Mouse (Mus musculus): ENCODE measurements at regions not wholly inside any gene's neighbourhood (a gene's known extent, or its start where the extent isn't known, plus 50 kb on each side); places are given as distances from the start of the nearest gene placed in this dataset.

GRCm38 (mm10) chr13:19882889-19883288, 58.8 kb upstream of the Gpr141 start:
- Histone ChIP-seq H3K4me2 (no peak overlapping the region), H3K27ac (no peak overlapping the region), H3K36me3 (no peaks in the 10 kb centered on the region), H3K4me3 (replicated peaks) (no peak overlapping the region), H3K4me1 (replicated peaks) (0 out of 2 replicates have a peak, but pooled peaks cover 4% of the 10 kb centered on the region), H3K9ac (no peak overlapping the region), H3K27me3 (no peaks in the 10 kb centered on the region), H3K9me3 (replicated peaks) (no peaks in the 10 kb centered on the region)
- DNase-seq (no peak), ATAC-seq (ENCODE audit: low read depth) (no peak)
- WGBS (ENCODE audit: insufficient replicate concordance), result 17% methylated on average over 4 of the region's 4 CpGs

- Histone ChIP-seq H3K4me1 (replicated peaks) (0 out of 2 replicates have a peak, but pooled peaks cover 4% of the 10 kb centered on the region), H3K4me2 (no peak overlapping the region), H3K36me3 (no peaks in the 10 kb centered on the region), H3K27me3 (no peaks in the 10 kb centered on the region), H3K4me3 (replicated peaks) (no peak overlapping the region), H3K9me3 (replicated peaks) (no peaks in the 10 kb centered on the region), H3K27ac (no peak overlapping the region), H3K9ac (no peak overlapping the region)
- WGBS (ENCODE audit: insufficient replicate concordance), result 9% methylated on average over 5 of the region's 5 CpGs
- ATAC-seq (ENCODE audit: low read depth) (no peak), DNase-seq (no peak)
These were observed 57.7 kb upstream of the Gpr141 start for GRCm38 (mm10) chr13:19881772-19882171.

GRCm38 (mm10) chr13:19874621-19875249, 50.7 kb upstream of the Gpr141 start:
- H3K27me3 ChIP-seq, result no peaks in the 10 kb centered on the region
- H3K27ac ChIP-seq, result no peak overlapping the region
- DNase-seq (no peak), ATAC-seq (ENCODE audit: low read depth) (no peak)
- H3K4me3 ChIP-seq (replicated peaks), result no peak overlapping the region
- H3K4me1 ChIP-seq (replicated peaks), result no peaks in the 10 kb centered on the region
- no peaks in the 10 kb centered on the region for H3K36me3 ChIP-seq
- 46% methylated on average over 7 of the region's 7 CpGs for WGBS (ENCODE audit: insufficient replicate concordance)
- no peak overlapping the region for H3K9ac ChIP-seq
- H3K4me2 ChIP-seq, result no peak overlapping the region
- H3K9me3 ChIP-seq (replicated peaks), result no peaks in the 10 kb centered on the region

Data from liver, embryonic 13.5 days (tissue).